Mouse (Mus musculus): ENCODE results near the gene Zcchc24.

The Zcchc24 gene

GRCm38 (mm10) chr14:25666668-25667376, 102.0 kb downstream of the Zcchc24 start:
- DNase-seq (ENCODE audit: low spot score in 2 of 2) = no peak

GRCm38 (mm10) chr14:25665314-25665970, 103.4 kb downstream of the Zcchc24 start:
- DNase-seq (ENCODE audit: low spot score in 2 of 2) = no peak

DNA sequence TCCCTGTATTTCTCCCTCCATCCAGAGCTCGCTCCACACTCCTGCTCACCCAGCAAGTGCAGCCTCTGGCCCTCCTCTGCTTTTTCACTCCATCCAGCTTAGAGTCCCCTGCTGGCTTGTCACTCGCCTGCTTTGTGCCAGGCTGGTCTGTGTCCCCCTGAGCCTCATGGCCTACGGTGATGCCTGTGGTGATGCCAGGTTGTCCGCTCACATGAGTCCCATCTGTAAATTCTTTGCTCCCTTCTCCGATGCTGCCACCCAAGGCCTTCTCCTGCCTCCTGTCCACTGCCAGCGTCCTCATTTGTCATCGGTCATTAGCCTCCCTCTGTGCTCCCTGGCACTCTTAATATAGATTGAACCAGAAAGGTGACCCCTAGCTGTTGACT, 104.5 kb downstream of the Zcchc24 start:
- DNase-seq (ENCODE audit: low spot score in 2 of 2) = no peak

DNA sequence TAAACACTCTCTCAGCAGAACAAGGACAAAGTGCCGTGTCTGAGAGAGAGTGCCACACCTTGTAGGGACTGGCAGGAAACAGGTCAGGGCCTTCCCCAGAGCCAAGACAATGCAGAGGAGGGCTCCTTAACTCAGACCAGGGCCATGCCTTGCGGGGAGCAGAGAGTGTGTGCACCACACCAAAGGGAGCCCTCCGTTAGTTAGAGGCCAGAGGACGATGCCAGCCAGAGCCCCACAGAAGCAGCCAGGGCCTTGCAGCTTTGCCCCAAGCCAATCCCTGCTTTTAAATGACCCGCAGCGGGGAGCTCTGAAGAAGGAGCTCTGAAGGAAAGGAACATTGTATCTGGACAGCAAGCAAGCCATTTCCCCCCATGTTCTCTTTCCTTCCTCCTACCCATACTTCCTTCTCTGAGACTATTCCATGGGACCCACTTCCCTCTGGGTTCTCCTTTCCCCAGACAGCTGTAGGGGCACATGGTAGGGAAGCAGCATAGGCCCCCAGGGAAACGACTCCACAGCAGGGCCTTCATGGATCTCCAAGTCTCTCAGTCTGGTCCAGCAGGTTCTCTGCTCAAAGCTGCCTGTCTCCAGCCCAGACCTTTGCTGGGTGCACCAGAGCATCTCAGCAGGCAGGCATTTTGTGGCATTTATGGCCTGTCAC, 105.1 kb downstream of the Zcchc24 start:
- DNase-seq (ENCODE audit: low spot score in 2 of 2) = no peak
